Mouse (Mus musculus): ENCODE data around the gene Sigmar1. TPM values are rescaled to one million over a fixed set of nuclear protein-coding genes. Genes with fewer than 3 reads are reported as not detected.
"Not testable (repeated sequence)": the region's sequence is repeated elsewhere in the genome, so short reads cannot be mapped to it uniquely, and the experiment has no call there.

Sigmar1 gene
- polyA plus RNA-seq, 1 experiment = 80.9 TPM

GRCm38 (mm10) chr4:41688562-41688961 lies 67.4 kb downstream of the Sigmar1 start:
- WGBS = 69% methylated on average over 1 of the region's 1 CpGs

More at GRCm38 (mm10) chr4:41688562-41688961, 67.4 kb downstream of the Sigmar1 start:
- not testable (repeated sequence) for DNase-seq (ENCODE audit: low read depth, low spot score)

Other genes with a start within 250 kb of the Sigmar1 start
- 0.12 and 0.34 TPM in 2 replicates for gene 1110017D15Rik, start 238.8 kb downstream of the Sigmar1 start, polyA plus RNA-seq (2012; rRNA removed)
- 6.9 and 8.6 TPM in 2 replicates for gene Fam219a, start 186.6 kb downstream of the Sigmar1 start, polyA plus RNA-seq (2012; rRNA removed)
- 2.3 and 2.5 TPM in 2 replicates for gene Dnaic1, start 186.4 kb downstream of the Sigmar1 start, polyA plus RNA-seq (2012; rRNA removed)
- 4.0 and 5.4 TPM in 2 replicates for gene Enho, start 115.8 kb downstream of the Sigmar1 start, polyA plus RNA-seq (2012; rRNA removed)
- gene Cntfr, start 59.1 kb downstream of the Sigmar1 start, polyA plus RNA-seq (2012; rRNA removed) = 1.4 TPM in 2 replicates
- gene Il11ra1, start 56.2 kb downstream of the Sigmar1 start, polyA plus RNA-seq (2012; rRNA removed) = 27.6 and 27.9 TPM in 2 replicates
- 37.7 and 41.3 TPM in 2 replicates for gene Rpp25l, start 42.6 kb downstream of the Sigmar1 start, polyA plus RNA-seq (2012; rRNA removed)
- gene Dctn3, start 33.0 kb downstream of the Sigmar1 start, polyA plus RNA-seq (2012; rRNA removed) = 59.3 and 65.9 TPM in 2 replicates
- 0.04 TPM in 1 of 2 replicates, not detected in the other for gene Arid3c, start 25.0 kb downstream of the Sigmar1 start, polyA plus RNA-seq (2012; rRNA removed)
- gene Galt, start 929 bp downstream of the Sigmar1 start, polyA plus RNA-seq (2012; rRNA removed) = 71.2 and 87.4 TPM in 2 replicates
- 13.1 and 13.6 TPM in 2 replicates for gene Ccl27a, start 18.1 kb upstream of the Sigmar1 start, polyA plus RNA-seq (2012; rRNA removed)
- 2.0 TPM in 1 of 2 replicates, not detected in the other for gene Gm21541, start 147.5 kb upstream of the Sigmar1 start, polyA plus RNA-seq (2012; rRNA removed)
- gene Gm20878, start 185.4 kb upstream of the Sigmar1 start, polyA plus RNA-seq (2012; rRNA removed) = 0.22 and 0.26 TPM in 2 replicates
- not detected in 2 replicates for gene Fam205a4, start 209.9 kb upstream of the Sigmar1 start, polyA plus RNA-seq (2012; rRNA removed)